Mouse (Mus musculus) spleen, adult 2 months (tissue): ENCODE measurements around the gene Resp18. TPM values are rescaled to one million over a fixed set of nuclear protein-coding genes. Genes with fewer than 3 reads are reported as not detected.

ENCODE experiments used
- DNase-seq, 2 experiments: peaks; one replicate each; pipeline versions ENCODE4 v3.0.0 to v3.0.0-alpha.2; 2012 to 2021; ENCODE audit warnings: low spot score in 2 of 2, low read depth in 1 of 2
- H3K27ac ChIP-seq: fragments of 200-500 bp; 2 replicates; pipeline ENCODE4 v1.5.1; 2012; ENCODE audit warnings: low read length, inconsistent platforms; ENCODE audit not compliant: insufficient read depth
- H3K27me3 ChIP-seq: fragments of 200-500 bp; 2 replicates; pipeline ENCODE4 v1.6.1; 2012; ENCODE audit warnings: mild to moderate bottlenecking, moderate library complexity, low read length, inconsistent platforms; ENCODE audit not compliant: control insufficient read depth, insufficient read depth
- H3K36me3 ChIP-seq: fragments of 200-500 bp; 2 replicates; pipeline ENCODE4 v1.6.1; 2012; ENCODE audit warnings: mild to moderate bottlenecking, low read length, inconsistent platforms; ENCODE audit not compliant: control insufficient read depth, insufficient read depth
- H3K4me1 ChIP-seq: fragments of 200-500 bp; 2 replicates; pipeline ENCODE4 v1.6.1; 2011; ENCODE audit warnings: inconsistent platforms; ENCODE audit not compliant: control insufficient read depth, insufficient read depth, insufficient read length
- H3K4me3 ChIP-seq: fragments of 200-500 bp; 2 replicates; pipeline ENCODE4 v1.5.1; 2011; ENCODE audit warnings: mild to moderate bottlenecking, inconsistent platforms; ENCODE audit not compliant: insufficient read depth, insufficient read length; ENCODE audit errors: extremely low read depth
- CTCF ChIP-seq: fragments of 200-500 bp; IDR thresholded peaks from 2 replicates; pipeline ENCODE4 v1.5.1; 2011; ENCODE audit warnings: mild to moderate bottlenecking, inconsistent platforms; ENCODE audit not compliant: insufficient read depth, insufficient read length, insufficient replicate concordance; ENCODE audit errors: extremely low read depth
- POLR2A ChIP-seq: fragments of 200-500 bp; IDR thresholded peaks from 2 replicates; pipeline ENCODE4 v1.6.1; 2011; ENCODE audit warnings: low read depth, low read length, inconsistent platforms
- WGBS: fragments of 180-500 bp; shearing (Covaris S2); methylation state at CpG from one replicate; pipeline ENCODE4 v1.1.7; 2018; 5-methylcytosine and 5-hydroxymethylcytosine counted together
- polyA plus RNA-seq: library from polyadenylated mRNA; depleted of rRNA; stranded (reverse); fragments of >200 nt; gene quantifications from 2 replicates; pipeline ENCODE4 v1.2.3, GENCODE M21; 2012; rRNA removed

Gene Resp18
- polyA plus RNA-seq = 0.18 TPM in 1 of 2 replicates, not detected in the other

GRCm38 (mm10) chr1:75278228-75278627 is at the start of gene Resp18:
TSS of gene Resp18 (minus strand) at chr1:75278415.
- H3K36me3 ChIP-seq = no peaks in the 10 kb centered on the region
- no peak within 1 kb of the TSS for H3K4me3 ChIP-seq
- WGBS = 10% methylated on average over 13 of the region's 13 CpGs
- DNase-seq = no peak
- no peak for TF ChIP-seq CTCF
- TF ChIP-seq POLR2A = no peak
- H3K27ac ChIP-seq = no peak within 1 kb of the TSS
- H3K27me3 ChIP-seq = no peaks in the 10 kb centered on the region
- H3K4me1 ChIP-seq = no peaks in the 10 kb centered on the region

GRCm38 (mm10) chr1:75327461-75327860 is 49.2 kb upstream of the Resp18 start:
- H3K27me3 ChIP-seq = peaks cover 1% of the 10 kb centered on the region; the same call in 1 of the 2 replicates
- no peaks in the 10 kb centered on the region for H3K36me3 ChIP-seq
- no peak for DNase-seq
- TF ChIP-seq CTCF = no peak
- H3K4me3 ChIP-seq = no peak overlapping the region
- H3K4me1 ChIP-seq = no peaks in the 10 kb centered on the region
- no peak overlapping the region for H3K27ac ChIP-seq

DNA sequence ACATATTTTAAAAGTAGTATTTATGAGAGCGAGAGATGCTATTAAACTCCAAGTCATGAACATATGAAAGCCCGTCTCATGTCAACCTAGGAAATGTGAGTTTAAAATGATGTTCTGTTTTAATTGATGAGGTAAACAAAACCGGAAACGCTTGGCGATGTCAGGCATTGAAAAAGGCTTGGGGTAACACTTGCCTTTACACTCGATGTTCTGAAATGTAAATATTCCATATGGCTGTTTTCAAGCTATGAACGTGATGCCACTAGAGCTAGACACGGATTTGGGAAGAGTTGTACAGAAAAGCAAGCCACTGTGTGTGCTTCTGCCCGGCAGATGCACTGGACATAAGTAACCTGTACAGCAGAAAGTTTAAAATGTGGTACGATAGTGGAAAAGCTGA is 41.0 kb upstream of the Resp18 start:
- no peak overlapping the region for H3K4me3 ChIP-seq
- peaks cover 3% of the 10 kb centered on the region for H3K36me3 ChIP-seq
- TF ChIP-seq CTCF (no peak), POLR2A (no peak)
- WGBS = 90% methylated on average over 10 of the region's 10 CpGs
- DNase-seq = no peak
- 0 out of 2 replicates have a peak, but pooled peaks cover 1% of the 10 kb centered on the region for H3K27me3 ChIP-seq
- no peak overlapping the region for H3K27ac ChIP-seq
- H3K4me1 ChIP-seq = peaks cover 8% of the 10 kb centered on the region; the same call in 1 of the 2 replicates

- peaks cover 4% of the 10 kb centered on the region for H3K36me3 ChIP-seq
- TF ChIP-seq CTCF (no peak), POLR2A (no peak)
- H3K4me1 ChIP-seq = peaks cover 8% of the 10 kb centered on the region; the same call in 1 of the 2 replicates
- no peak overlapping the region for H3K4me3 ChIP-seq
- no peak overlapping the region for H3K27ac ChIP-seq
- no peak for DNase-seq
- WGBS = 88% methylated on average over 4 of the region's 4 CpGs
- H3K27me3 ChIP-seq = 0 out of 2 replicates have a peak, but pooled peaks cover 1% of the 10 kb centered on the region
Observed at GRCm38 (mm10) chr1:75318736-75319135, 40.5 kb upstream of the Resp18 start.

DNA sequence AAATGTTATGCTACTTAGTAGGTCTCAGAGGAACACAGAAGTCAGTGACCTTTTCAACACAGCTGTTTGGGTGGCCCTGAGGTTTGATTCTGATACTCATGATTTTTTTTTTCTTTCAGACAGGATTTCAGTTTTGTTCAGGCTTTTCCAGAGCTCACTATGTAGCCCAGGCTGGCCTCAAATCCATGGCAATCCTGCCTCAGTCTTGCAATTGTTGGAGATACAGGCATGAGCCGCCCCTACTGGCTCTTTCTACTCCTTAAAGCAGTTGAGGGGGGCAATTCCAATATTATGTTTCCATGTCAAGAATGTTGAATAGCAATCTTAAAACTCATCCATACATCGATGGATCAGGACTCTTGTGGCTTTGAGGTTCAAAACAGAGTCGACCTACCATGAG is 40.1 kb upstream of the Resp18 start:
- Histone ChIP-seq H3K4me3 (no peak overlapping the region), H3K4me1 (peaks cover 8% of the 10 kb centered on the region; the same call in 1 of the 2 replicates), H3K27me3 (0 out of 2 replicates have a peak, but pooled peaks cover 1% of the 10 kb centered on the region), H3K27ac (no peak overlapping the region), H3K36me3 (peaks cover 4% of the 10 kb centered on the region)
- TF ChIP-seq POLR2A (no peak), CTCF (no peak)
- DNase-seq = no peak
- 70% methylated on average over 3 of the region's 3 CpGs for WGBS

DNA sequence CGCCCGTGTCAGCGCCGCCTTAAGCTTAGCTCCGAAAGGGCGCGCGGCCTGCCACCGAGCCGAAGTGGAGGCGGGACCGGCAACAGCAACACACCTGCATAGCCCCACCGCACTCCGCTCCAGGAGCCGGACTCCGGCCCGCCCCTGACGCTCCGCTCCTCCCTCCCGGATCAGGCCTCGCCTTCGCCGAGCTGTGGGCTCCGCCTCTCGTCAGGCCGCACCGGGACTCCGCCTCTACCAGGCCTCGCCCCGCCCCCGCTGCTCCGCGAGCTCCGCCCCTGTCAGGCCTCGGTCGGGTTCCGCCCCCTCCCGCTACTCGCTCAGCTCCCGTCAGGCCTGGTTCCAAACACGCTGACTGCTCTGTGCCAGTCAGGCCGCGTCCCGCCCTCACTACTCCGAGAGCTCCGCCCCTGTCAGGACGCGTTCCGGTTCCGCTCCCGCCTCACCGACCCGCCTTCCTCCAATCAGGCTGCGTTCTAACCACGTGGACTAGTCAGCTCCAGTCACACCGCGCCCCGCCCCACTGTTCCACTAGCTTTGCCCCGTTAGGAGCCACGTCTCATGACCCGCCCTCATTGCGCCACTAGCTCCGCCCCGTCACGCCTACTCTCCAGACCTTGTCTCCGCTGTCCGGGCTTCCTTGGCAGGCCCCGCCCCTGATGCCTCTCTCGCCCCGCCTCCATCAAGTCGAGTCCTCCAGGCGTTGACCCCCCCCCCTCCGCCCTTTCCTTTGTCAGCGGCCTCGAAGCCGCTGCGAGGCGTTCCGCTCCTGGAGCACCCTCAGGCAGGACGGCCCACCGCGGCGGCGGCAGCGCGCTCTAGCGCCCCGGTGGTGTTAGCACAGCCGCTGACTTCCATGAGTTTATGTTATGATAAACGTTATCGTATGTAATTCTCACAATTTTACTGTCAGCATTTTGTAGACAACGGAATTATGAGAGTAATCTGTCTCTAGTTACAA is 39.3 kb upstream of the Resp18 start, which contains the start of gene Dnpep:
TSS of gene Dnpep (minus strand) at position 750 of the 961 bp plus-strand sequence.
- TF ChIP-seq CTCF (peak; percentile 73; the same call in 1 of the 2 replicates), POLR2A (peak; percentile 16; the same call in 1 of the 2 replicates)
- peak within 1 kb of the TSS; percentile 86 for H3K27ac ChIP-seq
- peaks cover 4% of the 10 kb centered on the region for H3K36me3 ChIP-seq
- H3K4me1 ChIP-seq = peaks cover 8% of the 10 kb centered on the region; the same call in 1 of the 2 replicates
- WGBS = 1% methylated on average over 90 of the region's 92 CpGs
- 0 out of 2 replicates have a peak, but pooled peaks cover 1% of the 10 kb centered on the region for H3K27me3 ChIP-seq
- peak within 1 kb of the TSS; percentile 68 for H3K4me3 ChIP-seq
- peak; percentile 100 for DNase-seq
